Mouse (Mus musculus) hindlimb bud, embryonic 11.5 days (tissue): ENCODE data around the gene Samd7.
"Not testable (repeated sequence)": the region's sequence is repeated elsewhere in the genome, so short reads cannot be mapped to it uniquely, and the experiment has no call there.

Source experiments
- DNase-seq: peaks from one replicate; pipeline ENCODE4 v3.0.0-alpha.2; 2012; ENCODE audit warnings: low read depth, low spot score; ENCODE audit errors: extremely low spot score

Gene Samd7

GRCm38 (mm10) chr3:30746006-30746405, at the start of gene Samd7:
Samd7 (plus strand) TSS chr3:30746293.
- no peak for DNase-seq

DNA sequence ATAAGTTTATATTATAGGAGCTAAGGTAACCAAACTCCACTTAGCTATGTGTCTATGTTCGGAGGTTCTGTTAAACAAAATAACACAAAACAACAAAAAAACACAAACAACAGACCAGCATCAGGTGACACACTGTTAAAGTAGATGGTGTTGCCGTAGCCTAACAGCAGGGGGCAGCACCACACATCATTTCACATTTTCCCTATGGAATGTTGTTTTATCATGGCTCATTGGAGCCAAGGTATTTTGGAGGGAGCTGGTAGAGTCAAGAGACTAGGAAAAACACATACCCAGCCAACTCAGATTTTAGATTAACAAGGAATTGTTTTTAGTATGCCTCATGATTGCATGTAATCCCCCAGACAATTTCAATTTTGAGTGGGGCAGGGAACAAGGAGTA, 49.7 kb upstream of the Samd7 start:
- peak; percentile 53 for DNase-seq

DNA sequence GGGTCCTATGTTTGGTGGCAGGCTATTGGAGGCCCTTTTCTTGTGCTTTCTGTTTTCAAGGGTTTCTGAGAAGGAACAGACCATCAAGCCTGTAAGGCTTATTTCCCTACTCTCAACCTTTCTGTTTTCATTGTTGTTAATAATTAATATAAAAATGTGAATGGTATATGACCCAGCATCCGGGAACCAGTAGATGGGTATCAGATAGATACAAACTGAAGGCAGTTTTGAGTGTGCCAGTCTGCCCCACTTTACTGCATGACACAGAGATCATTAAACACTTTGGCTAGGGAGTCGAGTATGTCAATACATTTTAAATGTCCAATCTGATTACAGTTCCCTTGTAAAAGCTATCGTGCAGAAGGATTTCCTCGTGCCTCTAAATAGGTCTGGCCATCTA, 48.2 kb upstream of the Samd7 start:
- no peak for DNase-seq

DNA sequence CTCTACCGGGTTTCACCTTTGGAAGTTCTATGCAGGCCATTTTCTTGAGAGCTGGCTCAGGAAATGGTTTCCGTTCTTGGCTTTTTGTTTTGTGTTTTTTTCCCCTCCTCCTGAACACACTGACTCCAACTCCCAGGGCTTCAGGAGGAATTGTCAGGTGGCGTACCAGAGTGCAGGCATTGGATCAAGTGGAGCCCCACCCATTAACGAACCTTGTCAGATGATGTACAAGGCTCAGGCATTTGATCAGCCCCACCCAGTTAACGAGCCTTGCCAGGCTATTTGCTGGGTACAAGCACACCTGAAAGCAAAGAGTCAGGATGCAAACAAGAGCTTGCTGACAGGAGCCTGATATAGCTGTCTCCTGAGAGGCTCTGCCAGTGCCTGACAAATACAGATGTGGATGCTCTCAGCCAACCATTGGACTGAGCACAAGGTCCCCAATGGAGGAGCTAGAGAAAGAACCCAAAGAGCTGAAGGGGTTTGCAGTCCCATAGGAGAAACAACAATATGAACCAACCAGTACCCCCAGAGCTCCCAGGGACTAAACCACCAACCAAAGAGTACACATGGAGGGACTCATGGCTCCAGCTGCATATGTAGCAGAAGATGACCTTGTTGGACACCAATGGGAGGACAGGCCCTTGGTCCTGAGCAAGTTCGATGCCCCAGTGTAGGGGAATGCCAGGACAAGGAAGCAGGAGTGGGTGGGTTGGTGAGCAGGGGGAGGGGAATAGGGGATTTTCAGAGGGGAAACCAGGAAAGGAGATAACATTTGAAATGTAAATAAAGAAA, 46.2 kb upstream of the Samd7 start, which contains the start of gene Lrrc31:
Gene Lrrc31 (minus strand): TSS at position 133 of the 795 bp plus-strand sequence.
- DNase-seq: not testable (repeated sequence)

DNA sequence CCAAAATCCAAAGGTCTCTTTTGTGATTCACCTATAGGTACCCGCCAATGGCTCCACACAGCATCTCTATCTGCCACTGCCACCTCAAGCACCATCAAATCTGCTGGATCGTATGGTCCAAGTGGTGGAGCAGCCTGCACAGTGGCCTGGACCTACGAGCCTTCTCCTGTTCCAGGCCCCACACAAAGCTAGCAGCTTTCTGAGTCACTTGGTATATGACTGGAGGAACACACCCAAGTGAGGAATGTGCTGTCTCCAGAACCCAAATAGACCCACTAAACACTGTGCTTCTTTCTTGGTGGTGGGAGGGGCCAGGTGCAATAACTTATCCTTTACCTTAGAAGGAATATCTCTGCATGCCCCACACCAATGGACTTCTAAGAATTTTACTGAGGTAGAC, 40.1 kb upstream of the Samd7 start:
- no peak for DNase-seq

GRCm38 (mm10) chr3:30706614-30707276, 39.3 kb upstream of the Samd7 start:
- no peak for DNase-seq

- DNase-seq: no peak
Measured at GRCm38 (mm10) chr3:30710191-30710590, 35.9 kb upstream of the Samd7 start.

DNA sequence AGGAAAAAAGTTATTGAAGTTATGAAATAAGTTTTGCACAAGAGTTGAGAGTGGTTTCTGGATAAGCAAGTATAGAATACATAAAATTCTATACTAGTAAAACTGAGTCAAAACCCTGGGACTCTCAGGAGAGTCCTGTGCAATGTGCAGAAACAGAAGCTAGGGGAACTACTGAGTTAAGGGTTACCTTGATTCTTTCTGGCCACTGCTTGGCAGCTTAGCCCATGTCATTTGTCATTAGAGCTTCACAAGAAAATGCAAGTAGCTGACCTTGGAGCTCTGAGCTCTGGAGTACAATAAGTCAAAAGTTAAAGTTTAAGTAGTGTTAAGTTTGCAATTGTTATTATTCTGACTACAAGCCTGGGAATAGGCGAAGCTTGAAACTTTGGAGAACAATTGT, 32.8 kb upstream of the Samd7 start:
- DNase-seq: no peak

GRCm38 (mm10) chr3:30718649-30719048, 27.4 kb upstream of the Samd7 start:
- DNase-seq: no peak

DNA sequence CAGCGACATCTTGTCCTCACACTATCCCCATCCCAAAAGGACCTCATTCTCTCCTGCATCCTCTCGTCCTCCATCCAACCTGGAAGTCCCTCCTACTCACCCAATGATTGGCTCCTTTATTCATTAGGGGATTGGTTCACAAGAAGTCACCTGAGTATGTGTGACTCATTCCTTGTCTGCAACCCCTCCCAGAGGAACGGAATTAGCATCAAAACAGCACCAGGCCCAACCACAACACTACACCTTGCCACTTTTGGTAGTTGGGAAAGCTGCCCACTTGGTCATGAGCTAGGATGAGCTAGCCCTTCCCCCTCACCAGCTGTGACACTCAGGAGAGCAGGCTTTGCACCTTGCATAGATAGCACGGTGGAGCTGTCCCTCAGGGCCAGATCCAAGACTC, 24.1 kb upstream of the Samd7 start:
- DNase-seq: no peak

DNA sequence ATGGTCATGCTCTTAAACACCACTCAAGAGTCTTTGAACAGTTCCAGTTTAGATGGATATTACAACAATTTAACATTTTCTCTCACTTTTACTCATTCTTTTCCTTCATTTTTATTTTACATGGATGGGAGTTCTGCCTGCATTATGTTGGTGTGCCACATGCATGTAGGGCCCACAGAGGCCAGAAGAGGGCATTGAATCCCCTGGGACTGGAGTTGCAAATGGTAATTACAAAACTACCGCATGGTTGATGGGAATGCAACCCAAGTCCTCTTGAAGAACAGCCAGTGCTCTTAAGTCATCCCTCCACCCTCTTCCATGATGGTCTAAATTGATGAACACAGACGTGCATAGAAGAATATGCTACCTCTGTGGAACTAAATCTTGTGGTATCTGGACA, 23.6 kb upstream of the Samd7 start:
- DNase-seq: no peak

GRCm38 (mm10) chr3:30723179-30723578, 22.9 kb upstream of the Samd7 start:
- DNase-seq: no peak

DNA sequence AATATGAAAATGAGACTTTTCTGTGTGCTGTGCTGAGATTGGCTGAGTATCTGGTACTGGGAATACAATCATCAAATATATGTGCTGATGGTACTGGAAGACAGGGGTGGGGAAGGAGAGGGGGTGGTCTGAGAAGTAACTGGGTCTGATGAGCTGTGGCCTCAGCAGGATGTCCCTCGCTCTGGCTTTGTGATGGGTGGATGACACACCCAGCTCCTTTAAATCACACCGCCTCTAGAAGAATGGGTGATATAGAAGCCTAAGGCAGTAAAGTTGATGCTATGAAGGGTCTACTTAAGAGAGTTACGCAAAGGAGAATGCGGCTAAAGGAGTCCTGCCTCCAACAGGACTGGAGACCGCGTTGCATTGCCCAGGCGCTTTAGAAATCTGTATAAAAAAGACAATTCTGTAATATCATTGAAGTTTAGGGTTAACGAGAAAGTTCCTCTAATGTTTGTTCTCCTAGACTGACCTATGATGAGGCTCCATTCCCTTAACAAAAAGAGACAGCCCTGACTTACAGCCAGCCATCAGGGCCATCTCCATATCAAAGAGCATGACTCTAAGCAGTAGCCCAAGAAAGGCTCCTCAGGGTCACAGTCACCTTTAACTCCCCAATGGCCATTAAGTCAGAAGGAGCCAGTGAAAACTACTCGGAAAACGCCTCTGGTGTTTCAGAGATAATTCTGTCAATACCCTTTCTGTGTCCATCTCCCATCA, 21.8 kb upstream of the Samd7 start:
- DNase-seq: no peak

DNA sequence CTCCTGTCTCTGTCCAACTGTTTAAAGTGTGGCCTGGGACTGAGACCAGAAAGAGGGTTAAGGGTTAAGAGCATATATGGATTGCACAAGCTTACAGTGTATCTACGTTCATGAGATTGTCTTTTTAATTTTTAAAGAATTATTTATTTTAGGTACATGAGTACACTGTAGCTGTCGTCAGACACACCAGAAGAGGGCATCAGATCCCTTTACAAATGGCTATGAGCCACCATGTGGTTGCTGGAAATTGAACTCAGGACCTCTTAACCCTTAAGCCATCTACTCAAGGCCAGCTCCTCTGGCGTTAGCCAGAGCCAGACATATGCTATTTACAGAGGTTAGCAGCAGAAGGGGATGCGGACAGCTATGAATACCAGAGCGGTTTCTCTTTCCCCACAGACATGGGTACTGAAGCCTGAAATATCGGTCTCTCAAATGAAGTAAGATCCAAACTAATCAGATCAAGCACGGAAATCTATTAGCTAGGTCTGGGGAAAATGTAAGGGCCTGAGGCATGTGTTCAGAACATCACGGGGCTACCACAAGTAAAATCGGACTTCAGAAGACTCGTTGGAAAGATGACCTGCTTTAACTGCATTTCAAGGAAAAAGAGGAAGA, 21.1 kb upstream of the Samd7 start:
- no peak for DNase-seq

DNA sequence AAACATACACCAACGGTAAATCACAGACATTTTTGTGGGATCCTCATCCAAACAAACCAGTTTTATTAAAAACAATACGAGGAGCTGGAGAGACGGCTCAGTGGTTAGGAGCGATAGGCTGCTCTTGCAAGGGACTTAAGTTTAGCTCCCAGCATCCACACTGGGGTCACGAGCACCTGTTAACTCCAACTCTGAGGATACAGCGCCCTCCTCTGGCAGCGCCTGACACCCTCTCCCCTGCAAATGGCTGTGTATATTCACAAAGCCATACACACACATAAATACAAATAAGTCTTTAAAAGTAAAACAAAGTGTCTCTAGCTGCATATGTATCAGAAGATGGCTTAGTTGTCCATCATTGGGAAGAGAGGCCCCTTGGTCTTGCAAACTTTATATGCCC, 20.6 kb upstream of the Samd7 start:
- DNase-seq: no peak

- no peak for DNase-seq
Measured at GRCm38 (mm10) chr3:30727209-30727608, 18.9 kb upstream of the Samd7 start.

DNA sequence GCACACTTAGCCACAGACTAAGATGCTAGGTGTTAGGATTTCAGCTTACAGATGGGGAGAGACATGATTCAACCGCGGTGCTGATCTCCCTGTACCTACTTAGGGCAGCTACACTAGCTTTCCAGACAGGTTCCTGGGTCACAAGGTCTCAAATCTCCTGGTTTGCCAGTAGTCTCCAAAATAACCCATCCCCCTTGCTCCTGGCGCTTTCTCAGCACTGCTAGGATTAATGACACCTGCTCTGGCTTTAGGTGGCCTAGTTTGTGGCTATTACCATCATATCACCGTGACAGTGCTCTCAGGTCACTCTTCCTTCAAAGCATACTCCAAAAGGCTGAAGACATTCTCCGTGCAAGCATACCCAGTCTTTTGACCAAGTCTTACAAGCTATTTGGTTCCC, 17.0 kb upstream of the Samd7 start:
- DNase-seq: no peak

DNA sequence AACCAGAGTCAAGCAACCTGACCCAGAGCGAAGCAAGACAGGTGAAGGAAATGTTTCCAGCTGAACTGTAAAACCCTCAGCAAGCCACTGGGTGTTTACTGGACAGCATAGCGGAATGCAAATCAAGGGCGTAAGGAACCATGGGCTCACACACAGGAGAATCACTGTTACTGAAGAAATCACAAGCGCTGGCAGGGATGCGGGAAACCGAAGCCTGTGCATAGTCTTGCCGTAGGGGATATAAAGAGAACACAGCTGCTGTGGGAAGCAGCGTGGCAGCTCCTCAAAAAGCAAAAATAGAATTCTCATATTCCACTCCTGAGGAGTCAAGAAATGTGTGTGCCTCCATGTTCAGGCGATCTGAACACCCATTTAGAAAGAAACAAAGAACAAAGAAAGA, 9.3 kb upstream of the Samd7 start:
- DNase-seq: peak; percentile 2

DNA sequence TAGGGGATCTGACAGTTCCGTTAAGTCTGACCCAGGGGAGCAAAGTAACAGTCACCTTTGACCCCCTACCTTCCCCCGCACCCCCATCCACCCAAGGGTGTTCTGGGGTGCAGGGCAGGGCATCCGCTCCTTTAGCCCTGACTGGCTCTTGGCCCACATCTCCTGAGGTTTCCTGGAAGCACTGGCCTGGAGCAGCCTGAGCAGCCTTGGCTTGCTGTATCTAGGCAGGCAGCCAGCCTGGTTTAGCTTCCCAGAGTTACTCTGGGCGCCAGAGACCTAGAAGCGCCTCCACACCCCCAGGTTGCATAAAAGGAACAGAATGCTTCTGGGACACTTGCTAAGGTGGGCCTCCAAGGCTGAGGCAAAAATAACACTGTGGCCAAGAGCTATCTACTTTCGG, 4.8 kb upstream of the Samd7 start:
- DNase-seq: no peak

DNA sequence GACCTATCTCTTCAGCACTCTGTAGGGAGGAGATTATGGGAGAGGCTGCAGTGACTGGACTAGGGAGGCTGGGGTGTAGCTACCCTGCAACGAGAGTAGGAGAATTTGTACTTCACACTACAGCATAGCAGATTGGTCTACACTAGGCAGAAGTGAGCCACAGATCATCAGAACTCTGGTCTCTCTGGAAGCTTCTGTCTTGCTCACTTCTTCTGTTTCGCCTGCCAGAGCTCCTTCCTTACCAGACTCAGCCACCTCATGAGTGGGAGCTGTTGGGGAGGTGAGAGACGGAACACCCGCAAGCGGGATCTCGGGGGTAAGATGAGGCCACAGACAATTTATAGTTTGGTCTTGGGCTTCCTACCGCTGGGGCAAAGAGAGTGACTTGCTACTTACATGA, 3.2 kb upstream of the Samd7 start:
- no peak for DNase-seq

DNA sequence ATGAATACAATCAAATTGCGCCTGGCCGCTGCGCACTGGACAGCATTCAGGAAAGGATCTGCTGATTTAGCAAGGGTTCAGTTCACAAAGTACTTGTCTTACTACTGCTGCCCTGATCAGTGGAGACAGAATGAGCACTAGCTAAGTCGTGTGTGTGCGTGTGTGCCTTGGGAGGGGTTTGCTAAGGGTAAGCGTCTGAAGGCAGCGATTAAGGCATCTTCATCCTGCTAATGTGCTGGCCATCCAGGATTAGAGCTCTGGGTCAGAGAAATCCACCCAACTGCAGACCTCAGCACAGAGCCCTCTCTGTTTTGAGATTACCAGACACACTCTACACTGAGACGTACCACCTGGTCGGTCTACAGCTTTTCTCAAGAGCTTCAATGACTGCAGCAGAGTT, 2.2 kb downstream of the Samd7 start:
- no peak for DNase-seq

- DNase-seq: no peak
Measured at GRCm38 (mm10) chr3:30754696-30755095, 8.6 kb downstream of the Samd7 start.
